Mouse (Mus musculus): ENCODE results near the gene Tuba1b.
A peak's percentile ranks its signal among the peaks of the same experiment; 100 is the strongest.
"Not testable (repeated sequence)": the region's sequence is repeated elsewhere in the genome, so short reads cannot be mapped to it uniquely, and the experiment has no call there.

Tuba1b gene

DNA sequence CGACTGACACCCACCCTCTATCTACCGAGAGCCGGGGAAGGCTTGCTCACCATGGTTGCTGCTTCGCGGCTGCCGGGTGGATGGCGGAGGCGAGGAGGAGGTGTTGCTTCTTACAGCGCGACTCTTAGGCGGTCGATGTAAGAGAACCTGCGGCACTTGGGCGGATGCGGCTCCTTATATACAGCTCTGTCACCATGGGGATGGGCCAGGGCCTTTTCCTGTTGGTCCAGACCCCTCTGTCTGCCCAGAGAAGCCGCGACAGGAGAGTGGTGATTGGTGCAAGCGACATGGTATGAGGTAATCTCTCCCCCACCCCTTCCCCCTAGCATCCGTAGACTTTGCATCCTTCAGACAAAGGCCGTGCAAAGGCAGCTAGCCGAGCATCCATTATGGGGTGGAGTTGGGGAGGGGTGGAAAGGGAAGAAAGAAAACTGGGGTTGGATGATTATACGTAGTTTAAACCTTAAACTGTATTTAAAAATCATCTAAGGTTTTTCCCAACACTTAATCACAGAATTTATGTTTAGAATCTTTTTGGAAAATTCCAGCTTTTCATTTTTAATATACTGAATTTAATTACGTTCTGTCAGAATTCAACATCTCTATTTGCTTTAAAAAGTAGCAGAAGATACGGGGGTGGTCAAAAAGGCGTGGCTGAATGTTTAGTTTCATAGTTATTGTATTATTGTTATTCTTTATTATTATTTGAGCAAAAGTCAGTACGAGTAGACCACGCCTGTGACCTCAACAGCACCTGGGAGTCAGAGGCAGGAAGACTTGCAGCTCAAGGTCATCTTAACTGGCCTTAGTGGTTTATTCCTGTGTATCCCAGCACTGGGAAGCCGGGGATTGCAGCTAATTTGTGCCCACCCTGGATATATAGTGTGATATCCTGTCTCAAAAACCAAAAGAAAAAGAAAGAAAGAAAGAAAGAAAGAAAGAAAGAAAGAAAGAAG is 19.3 kb upstream of the Tuba1b start, which contains the start of the genes Gm49450 and Tuba1a:
TSS of gene Gm49450 (minus strand) at position 151 of the 956 bp plus-strand sequence.
TSS of gene Tuba1a (minus strand) at position 303 of the 956 bp plus-strand sequence.
- DNase-seq (ENCODE audit: low spot score) = peak; percentile 95

GRCm38 (mm10) chr15:98952751-98953400 is 18.5 kb upstream of the Tuba1b start:
- peak; percentile 68 for DNase-seq (ENCODE audit: low spot score)

- DNase-seq (ENCODE audit: low spot score) = no peak
Measured at GRCm38 (mm10) chr15:98952063-98952455, 17.7 kb upstream of the Tuba1b start.

- DNase-seq (ENCODE audit: low spot score) = not testable (repeated sequence)
Measured at GRCm38 (mm10) chr15:98951122-98952062, 17.0 kb upstream of the Tuba1b start.

DNA sequence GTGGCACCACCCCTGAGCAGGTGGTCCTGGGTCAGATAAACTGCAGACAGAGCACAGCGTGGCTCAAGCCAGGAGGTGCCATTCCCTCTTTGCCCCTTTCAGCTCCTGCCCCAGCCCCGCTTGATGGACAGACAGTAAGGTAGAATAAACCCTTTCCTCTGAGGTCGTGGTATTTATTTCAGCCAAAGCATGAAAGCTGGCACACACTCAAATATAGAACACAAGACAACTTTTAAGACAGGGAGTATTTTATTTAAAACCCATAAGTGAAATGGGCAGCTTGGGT is 15.2 kb upstream of the Tuba1b start:
- DNase-seq (ENCODE audit: low spot score) = no peak

GRCm38 (mm10) chr15:98948857-98949606 is 14.7 kb upstream of the Tuba1b start:
- DNase-seq (ENCODE audit: low spot score) = no peak

DNA sequence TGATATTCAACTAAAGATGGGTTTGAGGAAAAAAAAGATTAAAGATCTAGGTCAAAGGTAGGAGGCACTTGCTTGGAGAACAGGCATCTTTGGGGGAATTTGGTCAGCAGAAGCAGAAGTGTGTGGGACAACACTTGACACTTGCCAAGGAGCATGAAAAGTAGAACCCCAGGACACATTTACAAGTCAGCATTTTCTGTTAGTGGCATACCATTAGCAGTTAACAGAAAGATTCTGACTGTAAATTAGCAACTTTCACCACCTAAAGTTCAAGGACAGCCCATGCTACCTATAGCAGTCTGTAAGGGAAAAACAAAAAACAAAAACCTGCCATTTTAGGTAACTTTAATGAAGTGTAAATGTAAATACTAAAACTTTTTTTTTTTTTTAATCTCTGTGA is 14.0 kb upstream of the Tuba1b start:
- no peak for DNase-seq (ENCODE audit: low spot score)

DNA sequence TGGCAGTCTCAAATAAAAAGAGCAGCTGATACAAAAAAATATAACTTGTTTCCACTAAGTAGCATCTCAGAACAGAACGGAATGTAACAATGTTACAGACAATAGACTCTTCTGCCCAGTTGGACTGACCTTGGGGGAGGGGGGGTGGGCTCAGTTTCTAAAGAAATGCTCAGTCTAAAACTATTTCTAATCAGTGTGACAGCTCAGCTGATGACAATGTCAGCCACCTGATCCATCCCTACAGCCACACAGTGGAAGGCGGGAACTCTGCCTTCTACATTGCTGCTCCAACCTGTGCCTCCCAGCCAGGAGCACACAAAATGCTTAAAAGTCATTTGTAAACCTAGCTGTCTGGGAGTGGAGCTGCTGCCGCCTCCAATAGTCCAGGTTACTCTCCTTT is 13.5 kb upstream of the Tuba1b start:
- DNase-seq (ENCODE audit: low spot score) = no peak

DNA sequence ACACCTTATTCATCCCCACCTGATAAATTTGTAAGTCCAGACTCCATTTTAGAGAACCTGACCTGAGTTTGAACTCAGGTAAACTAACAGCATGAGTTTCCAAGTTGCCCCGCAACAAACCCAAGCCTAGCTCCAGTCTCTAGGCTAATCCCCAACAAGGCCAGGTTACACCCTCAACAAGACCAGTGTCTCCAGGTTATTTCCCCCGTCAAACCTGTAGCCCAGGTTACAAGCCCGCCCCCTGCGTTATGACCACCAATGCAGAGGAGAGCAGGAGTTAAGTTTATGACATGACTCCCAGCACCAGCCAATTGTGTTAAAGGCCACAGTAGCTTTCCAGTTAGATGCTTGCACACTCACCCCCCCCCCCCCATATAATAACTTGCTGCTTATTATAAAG is 8.8 kb upstream of the Tuba1b start:
- no peak for DNase-seq (ENCODE audit: low spot score)

DNA sequence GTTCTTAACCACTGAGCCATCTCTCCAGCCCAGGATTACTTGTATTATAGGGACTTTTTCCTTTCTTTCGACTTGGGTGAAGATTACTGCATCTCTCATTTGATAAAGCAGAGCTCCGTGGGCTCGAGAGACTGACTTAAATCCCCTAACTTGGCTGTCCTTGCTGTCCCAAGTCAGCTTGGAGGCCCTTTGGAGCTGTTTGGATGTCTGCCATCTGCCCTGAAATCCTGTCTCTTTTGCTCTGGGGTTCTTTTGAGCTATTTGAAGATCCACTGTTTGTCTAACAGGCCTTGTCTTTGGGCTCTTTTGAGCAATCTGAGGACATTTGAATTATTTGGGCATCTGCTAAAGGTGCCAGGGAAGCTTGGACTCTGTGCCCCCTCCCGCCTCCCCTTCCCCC is 7.7 kb upstream of the Tuba1b start:
- DNase-seq (ENCODE audit: low spot score) = no peak

DNA sequence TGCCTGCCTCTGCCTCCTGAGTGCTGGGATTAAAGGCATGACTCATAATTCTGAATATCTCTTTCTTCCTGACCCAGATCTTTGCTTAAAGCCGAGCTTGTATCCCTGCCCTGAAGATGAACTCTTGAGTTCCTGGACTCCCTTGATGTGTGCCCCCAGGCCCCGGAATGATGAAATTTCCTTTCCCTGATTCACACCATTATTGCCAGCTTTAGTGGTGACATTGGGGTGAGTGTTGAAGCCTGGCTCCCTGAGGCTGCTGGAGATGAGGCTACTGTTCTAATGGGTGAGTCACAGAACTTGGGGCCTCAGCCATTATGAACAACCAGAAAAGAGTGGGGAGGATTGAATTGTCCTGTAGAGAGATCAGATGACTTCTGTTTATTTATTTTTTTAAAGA is 7.2 kb upstream of the Tuba1b start:
- no peak for DNase-seq (ENCODE audit: low spot score)

DNA sequence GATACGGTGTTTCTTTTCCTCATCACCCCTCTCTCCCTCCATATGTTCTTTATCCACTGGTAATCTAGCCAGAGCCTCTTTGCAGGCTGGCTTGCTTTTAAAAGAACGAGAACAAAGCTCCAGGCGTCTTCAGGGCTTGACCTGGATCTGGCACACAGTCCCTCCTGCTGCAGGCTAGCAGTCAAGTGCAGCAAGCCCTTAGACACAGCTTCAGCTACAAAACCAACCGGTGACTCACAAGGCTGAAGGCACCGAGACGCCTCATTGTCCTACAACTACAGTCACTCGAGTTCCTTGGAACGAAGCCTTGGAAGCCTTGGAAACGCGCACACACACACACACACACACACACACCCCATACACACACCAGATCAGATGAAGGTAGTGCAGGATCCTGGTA is 6.5 kb upstream of the Tuba1b start:
- DNase-seq (ENCODE audit: low spot score) = no peak

DNA sequence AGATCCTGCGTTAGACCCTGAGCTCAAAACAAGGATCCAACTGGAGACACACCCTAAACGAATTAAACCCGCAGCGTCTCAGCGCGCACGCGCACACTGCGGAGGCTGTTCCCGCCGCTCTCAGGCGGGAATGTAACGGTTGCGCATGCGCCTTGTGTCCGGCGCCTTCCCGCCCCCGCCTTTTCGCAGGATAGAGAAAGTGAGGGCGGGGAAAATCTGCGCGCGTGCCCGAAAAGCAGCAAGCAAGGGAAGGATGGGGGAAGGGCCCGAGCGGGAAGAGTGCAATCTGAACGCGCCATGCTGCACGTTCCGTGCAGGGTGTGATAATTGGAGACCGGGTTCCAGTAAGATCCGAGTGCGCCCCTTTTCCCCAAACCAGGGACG is 540 bp downstream of the Tuba1b start:
- peak; percentile 97 for DNase-seq (ENCODE audit: low spot score)

DNA sequence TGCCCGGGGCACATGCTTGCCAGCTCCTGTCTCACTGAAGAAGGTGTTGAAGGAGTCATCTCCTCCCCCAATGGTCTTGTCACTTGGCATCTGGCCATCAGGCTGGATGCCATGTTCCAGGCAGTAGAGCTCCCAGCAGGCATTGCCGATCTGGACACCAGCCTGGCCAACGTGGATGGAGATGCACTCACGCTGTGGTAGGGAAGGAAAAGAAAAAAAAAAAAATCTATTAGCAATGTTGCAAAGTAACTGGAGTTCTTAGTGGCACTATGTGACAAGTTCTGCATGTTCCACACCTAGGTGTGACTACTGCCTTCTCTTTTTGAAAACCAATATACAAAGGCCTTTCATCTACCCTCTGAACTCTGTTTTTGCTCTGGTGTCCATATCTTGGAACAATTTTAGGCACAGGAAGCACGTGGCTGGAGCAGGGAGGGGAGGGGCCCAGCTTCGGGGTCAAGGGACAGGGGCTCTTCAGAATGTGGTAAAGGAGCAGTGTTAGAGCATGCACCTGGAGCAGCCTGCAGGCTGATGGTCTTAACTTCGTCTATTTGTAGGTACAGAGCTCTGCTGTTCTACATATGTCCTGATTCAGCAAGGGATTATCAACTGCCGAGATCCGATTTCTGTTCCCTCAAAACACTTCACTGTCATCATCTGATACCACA is 1.2 kb downstream of the Tuba1b start:
- DNase-seq (ENCODE audit: low spot score) = not testable (repeated sequence)

- DNase-seq (ENCODE audit: low spot score) = no peak
Measured at GRCm38 (mm10) chr15:98930998-98931397, 3.4 kb downstream of the Tuba1b start.

GRCm38 (mm10) chr15:98930017-98930734 is 4.2 kb downstream of the Tuba1b start:
- DNase-seq (ENCODE audit: low spot score) = no peak

DNA sequence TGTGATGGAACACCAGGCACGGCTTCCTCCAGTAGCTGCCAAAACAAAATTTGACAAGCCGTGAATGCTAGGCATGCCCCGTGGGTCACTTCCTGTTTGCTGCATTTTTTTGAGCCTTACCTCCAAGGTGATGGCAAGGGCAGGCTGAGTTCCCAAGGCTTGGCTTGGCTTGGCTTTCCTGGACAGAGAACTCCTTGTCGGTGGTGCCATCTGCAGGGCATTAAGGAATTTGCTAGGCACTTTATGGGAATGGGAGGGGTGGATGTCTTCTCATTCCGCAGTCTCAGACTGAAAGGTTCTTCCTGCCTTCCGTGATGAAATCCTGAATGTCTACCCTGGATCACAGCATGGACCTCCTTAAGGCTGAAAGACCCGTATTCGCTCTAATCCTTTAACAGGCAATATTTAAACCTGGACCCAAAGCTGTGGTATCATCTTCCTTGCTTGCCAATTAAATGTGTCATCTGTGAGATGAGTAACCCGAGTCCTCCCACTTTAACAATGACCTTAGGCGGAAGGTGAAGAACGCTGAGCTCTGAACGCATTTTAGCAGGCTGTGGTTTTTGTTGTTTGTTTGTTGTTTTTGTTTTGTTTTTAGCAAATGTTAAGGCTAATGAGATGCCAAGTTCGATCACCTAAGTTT is 5.6 kb downstream of the Tuba1b start:
- DNase-seq (ENCODE audit: low spot score) = peak; percentile 74

GRCm38 (mm10) chr15:98927566-98927965 is 6.8 kb downstream of the Tuba1b start:
- no peak for DNase-seq (ENCODE audit: low spot score)

- DNase-seq (ENCODE audit: low spot score) = no peak
Measured at GRCm38 (mm10) chr15:98924682-98925081, 9.7 kb downstream of the Tuba1b start.

- DNase-seq (ENCODE audit: low spot score) = no peak
Measured at GRCm38 (mm10) chr15:98923031-98923537, 11.3 kb downstream of the Tuba1b start.
